Mouse (Mus musculus) kidney, adult 2 months (tissue): ENCODE data around the gene Galnt6.

ENCODE experiments used
- CTCF ChIP-seq: fragments of 200-500 bp; conservative IDR thresholded peaks from 2 replicates; pipeline ENCODE4 v1.5.1; 2011; ENCODE audit warnings: low read depth, mild to moderate bottlenecking, control low read depth, low read length, moderate library complexity, mixed read lengths; ENCODE audit not compliant: insufficient read depth, insufficient read length
- POLR2A ChIP-seq: fragments of 200-500 bp; IDR thresholded peaks from one replicate; pipeline ENCODE4 v1.6.1; 2011; ENCODE audit warnings: low read depth, low read length, control low read depth

DNA sequence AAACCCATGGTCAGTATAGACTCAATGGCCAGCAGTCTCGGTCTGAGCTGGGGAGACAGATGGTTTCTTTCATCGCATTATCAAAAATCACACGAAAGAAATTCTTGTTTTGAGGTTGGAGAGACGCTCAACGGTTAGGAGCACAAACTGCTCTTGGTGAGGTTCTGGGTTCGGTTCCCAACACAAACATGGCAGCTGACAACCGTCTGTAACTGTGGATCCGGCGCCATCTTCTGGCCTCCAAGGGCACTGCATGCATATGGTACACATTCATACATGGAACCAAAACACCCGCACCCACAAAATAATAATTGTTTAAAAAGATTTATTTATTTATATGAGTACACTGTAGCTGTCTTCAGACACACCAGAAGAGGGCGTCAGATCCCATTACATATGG is 10.6 kb downstream of the Galnt6 start:
- TF ChIP-seq CTCF, result peak; percentile 32; the same call in 1 of the 2 replicates
- TF ChIP-seq POLR2A, result no peak
